ENCODE assay signal across 8 mouse cellular contexts in genomic region chr4:46620330-46620729, GRCm38 (mm10). TPM values are rescaled to one million over a fixed set of nuclear protein-coding genes. Genes with fewer than 3 reads are reported as not detected.
A peak's percentile ranks its signal among the peaks of the same experiment; 100 is the strongest.
DNase-seq lines count a peak whose midpoint lies in the region; ATAC-seq and TF ChIP-seq lines count a peak whose summit lies in the region.

No protein-coding gene starts in this region.

- no peaks in the 10 kb centered on the region for H3K36me3 ChIP-seq in liver, postnatal 0 days (replicated peaks; ENCODE audit: insufficient read depth, low read length)
- no peaks in the 10 kb centered on the region for H3K36me3 ChIP-seq in thymus, adult 2 months (ENCODE audit: control insufficient read depth, insufficient read depth, low read length)

- H3K9me3 ChIP-seq in liver, postnatal 0 days (ENCODE audit: low read length) = no peaks in the 10 kb centered on the region

- no peak for TF ChIP-seq EP300 in liver, postnatal 0 days (IDR thresholded peaks at IDR 0.05; ENCODE audit: low read depth)

- TF ChIP-seq CTCF in layer of hippocampus, adult 2 months (conservative IDR thresholded peaks at IDR 0.05) = peak; percentile 70
- peak; percentile 66 for TF ChIP-seq CTCF in liver, postnatal 0 days (IDR thresholded peaks at IDR 0.05; ENCODE audit: low read depth)
- TF ChIP-seq CTCF in thymus, adult 2 months (IDR thresholded peaks at IDR 0.05; ENCODE audit: borderline replicate concordance, control insufficient read depth, extremely low read depth, insufficient read depth, low read length, poor library complexity) = no peak

- peak overlapping the region; percentile 38 for H3K4me2 ChIP-seq in liver, postnatal 0 days (ENCODE audit: low read depth, low read length)

- ATAC-seq in liver, postnatal 0 days = 0 out of 2 replicates have a peak, but pooled peaks have one; percentile 33

- WGBS in liver, postnatal 0 days (ENCODE audit: insufficient replicate concordance) = 21% methylated on average over 23 of the region's 23 CpGs
- WGBS in thymus, adult 2 months = 89% methylated on average over 23 of the region's 23 CpGs

- TF ChIP-seq POLR2A in thymus, adult 2 months (IDR thresholded peaks at IDR 0.05; ENCODE audit: control insufficient read depth, extremely low read depth, insufficient read depth, low read length, poor library complexity) = no peak

- H3K9ac ChIP-seq in liver, postnatal 0 days (replicated peaks) = no peak overlapping the region

- H3K27ac ChIP-seq in layer of hippocampus, adult 2 months = no peak overlapping the region
- H3K27ac ChIP-seq in liver, postnatal 0 days (ENCODE audit: low read depth) = no peak overlapping the region
- H3K27ac ChIP-seq in thymus, adult 2 months (ENCODE audit: control insufficient read depth, insufficient read depth, low read length) = no peak overlapping the region

- H3K27me3 ChIP-seq in liver, postnatal 0 days (ENCODE audit: insufficient read depth, low read length) = no peaks in the 10 kb centered on the region
- H3K27me3 ChIP-seq in thymus, adult 2 months (ENCODE audit: control insufficient read depth, insufficient read depth, low read length) = no peaks in the 10 kb centered on the region

- DNase-seq in layer of hippocampus, adult 2 months (ENCODE audit: low spot score in 2 of 2) = no peak
- no peak for DNase-seq in layer of hippocampus, adult 8-10 months (ENCODE audit: low spot score in 2 of 2)
- peak; percentile 40 for DNase-seq in cerebellum, adult 8-10 months
- peak; percentile 39 for DNase-seq in heart, postnatal 4 days
- DNase-seq in liver, postnatal 0 days = peak; percentile 63
- DNase-seq in urinary bladder, postnatal 4 days (ENCODE audit: low spot score in 2 of 2) = no peak
- DNase-seq in thymus, adult 2 months = no peak
- DNase-seq in gastrocnemius, adult 8-10 months (ENCODE audit: low spot score in 2 of 2) = no peak

- no peak overlapping the region; the same call in 1 of the 2 replicates for H3K4me3 ChIP-seq in layer of hippocampus, adult 2 months
- no peak overlapping the region for H3K4me3 ChIP-seq in liver, postnatal 0 days (ENCODE audit: low read depth, low read length)
- no peak overlapping the region for H3K4me3 ChIP-seq in thymus, adult 2 months (ENCODE audit: control insufficient read depth, insufficient read depth, low read length)

- peaks cover 4% of the 10 kb centered on the region; the same call in 1 of the 2 replicates for H3K4me1 ChIP-seq in liver, postnatal 0 days (ENCODE audit: insufficient read depth)
- H3K4me1 ChIP-seq in thymus, adult 2 months (replicated peaks; ENCODE audit: control insufficient read depth, insufficient read depth, low read length) = peaks cover 7% of the 10 kb centered on the region

RNA-seq across cellular contexts. Expression of gene Coro2a, which starts 18.3 kb away (rescaled TPM):
- 10 to 100 TPM; 15.6 to 16.1 TPM for total RNA-seq in layer of hippocampus, adult 2 months (2021)
- 10 to 100 TPM; 15.7 to 19.5 (median 17.8) TPM for total RNA-seq in layer of hippocampus, adult 8-10 months (2022)
- total RNA-seq in heart, postnatal 4 days (2021) = under 1 TPM; 0.25 to 0.48 TPM
- 1.7 and 2.2 TPM in 2 replicates for polyA plus RNA-seq in liver, postnatal 0 days (2015; fragmentation: Nextera tagmentation; extraction: Ambion mirVana)
- 13.5 and 15.9 TPM in 2 replicates for polyA plus RNA-seq in thymus, adult 2 months (2012; rRNA removed)
- total RNA-seq in gastrocnemius, adult 8-10 months (2022) = under 1 TPM in 3 of 4 experiments, not detected in 1; 0.22 to 0.61 (median 0.27) TPM

RNA-seq across cellular contexts. Expression of gene Tbc1d2, which starts 29.7 kb away (rescaled TPM):
- total RNA-seq in layer of hippocampus, adult 2 months (2021) = 1 to 10 TPM; 2.6 to 3.1 TPM
- 1 to 10 TPM; 2.8 to 4.2 (median 3.0) TPM for total RNA-seq in layer of hippocampus, adult 8-10 months (2022)
- 1 to 10 TPM; 2.9 to 3.5 TPM for total RNA-seq in heart, postnatal 4 days (2021)
- 0.75 and 0.83 TPM in 2 replicates for polyA plus RNA-seq in liver, postnatal 0 days (2015; fragmentation: Nextera tagmentation; extraction: Ambion mirVana)
- polyA plus RNA-seq in thymus, adult 2 months (2012; rRNA removed) = 1.7 and 2.0 TPM in 2 replicates
- total RNA-seq in gastrocnemius, adult 8-10 months (2022) = under 1 TPM; 0.29 to 0.58 (median 0.37) TPM

Comparison
In these comparisons a context has a peak if more than half of its experiments do, and no peak if none do; other contexts are left out.
1. DNase-seq: peak in cerebellum, adult 8-10 months (single experiment), heart, postnatal 4 days (single experiment) and liver, postnatal 0 days (single experiment); none in layer of hippocampus, adult 2 months (0 of 2), layer of hippocampus, adult 8-10 months (0 of 2), urinary bladder, postnatal 4 days (0 of 2), thymus, adult 2 months (single experiment) and gastrocnemius, adult 8-10 months (0 of 2).
2. RNA of gene Coro2a, which starts 18.3 kb away (total RNA-seq): 15.7 to 19.5 TPM in layer of hippocampus, adult 8-10 months and 15.6 to 16.1 TPM in layer of hippocampus, adult 2 months; 0.25 to 0.48 TPM in heart, postnatal 4 days and 0.22 to 0.61 TPM in gastrocnemius, adult 8-10 months; every median in the first group is over 10 times any median in the second.